Mouse (Mus musculus) limb, embryonic 12.5 days (tissue): ENCODE measurements around the gene Gabpb1. TPM values are rescaled to one million over a fixed set of nuclear protein-coding genes. Genes with fewer than 3 reads are reported as not detected.

Experiments
- ATAC-seq: fragments of 200-750 bp; cut with Nextera tagmentation; 2 replicates; pipeline ENCODE4 v1.8.0; 2017; ENCODE audit warnings: low read depth, moderate TSS enrichment; ENCODE audit not compliant: insufficient number of reproducible peaks, insufficient read depth, low FRiP score, low TSS enrichment
- H3K27ac ChIP-seq: fragments of 300-500 bp; sonication (generic); 2 replicates; pipeline ENCODE4 v1.5.1; 2016; ENCODE audit warnings: mild to moderate bottlenecking, moderate library complexity
- H3K27me3 ChIP-seq: fragments of 300-500 bp; sonication (generic); 2 replicates; pipeline ENCODE4 v1.6.1; 2016; ENCODE audit warnings: mild to moderate bottlenecking, moderate library complexity
- H3K36me3 ChIP-seq: fragments of 300-500 bp; sonication (generic); 2 replicates; pipeline ENCODE4 v1.6.1; 2016; ENCODE audit warnings: mild to moderate bottlenecking, moderate library complexity
- H3K4me1 ChIP-seq: fragments of 300-500 bp; sonication (generic); replicated peaks from 2 replicates; pipeline ENCODE4 v1.6.1; 2016
- H3K4me2 ChIP-seq: fragments of 300-500 bp; sonication (generic); 2 replicates; pipeline ENCODE4 v1.6.1; 2016; ENCODE audit warnings: mild to moderate bottlenecking, moderate library complexity
- H3K4me3 ChIP-seq: fragments of 300-500 bp; sonication (generic); replicated peaks from 2 replicates; pipeline ENCODE4 v1.5.1; 2016; ENCODE audit warnings: mild to moderate bottlenecking
- H3K9ac ChIP-seq: fragments of 300-500 bp; sonication (generic); replicated peaks from 2 replicates; pipeline ENCODE4 v1.6.1; 2016; ENCODE audit warnings: mild to moderate bottlenecking, moderate library complexity
- H3K9me3 ChIP-seq: fragments of 300-500 bp; sonication (generic); 2 replicates; pipeline ENCODE4 v1.6.1; 2016; ENCODE audit warnings: mild to moderate bottlenecking, moderate library complexity
- WGBS: fragments of 180-500 bp; shearing (Covaris S2); methylation state at CpG from one replicate; pipeline ENCODE4 v1.1.7; 2016; 5-methylcytosine and 5-hydroxymethylcytosine counted together
- polyA plus RNA-seq: library from polyadenylated mRNA; unstranded; fragments of >200 nt; fragmentation: Nextera tagmentation; extraction: Ambion mirVana; gene quantifications from 2 replicates; pipeline ENCODE4 v1.2.1, GENCODE M21; 2016

Gene Gabpb1
- polyA plus RNA-seq, 1 experiment from 2014 or later: 91.2 TPM

GRCm38 (mm10) chr2:126591304-126591703 lies 84.8 kb downstream of the Gabpb1 start:
- H3K27me3 ChIP-seq: no peaks in the 10 kb centered on the region
- no peak overlapping the region for H3K27ac ChIP-seq
- no peak overlapping the region for H3K9ac ChIP-seq
- H3K4me3 ChIP-seq: no peak overlapping the region
- no peaks in the 10 kb centered on the region for H3K36me3 ChIP-seq
- 91% methylated on average over 4 of the region's 4 CpGs for WGBS
- no peaks in the 10 kb centered on the region for H3K4me1 ChIP-seq
- no peak for ATAC-seq
- no peaks in the 10 kb centered on the region for H3K9me3 ChIP-seq
- no peak overlapping the region for H3K4me2 ChIP-seq

- no peaks in the 10 kb centered on the region for H3K9me3 ChIP-seq
- H3K9ac ChIP-seq: no peak overlapping the region
- no peak overlapping the region for H3K27ac ChIP-seq
- 81% methylated on average over 3 of the region's 3 CpGs for WGBS
- no peaks in the 10 kb centered on the region for H3K36me3 ChIP-seq
- no peak overlapping the region for H3K4me3 ChIP-seq
- no peak for ATAC-seq
- H3K27me3 ChIP-seq: no peaks in the 10 kb centered on the region
- H3K4me2 ChIP-seq: no peak overlapping the region
- H3K4me1 ChIP-seq: no peaks in the 10 kb centered on the region
These were observed 88.7 kb downstream of the Gabpb1 start for GRCm38 (mm10) chr2:126587468-126587867.

GRCm38 (mm10) chr2:126584621-126585369 lies 91.3 kb downstream of the Gabpb1 start:
- Histone ChIP-seq H3K4me1 (no peaks in the 10 kb centered on the region), H3K9me3 (no peaks in the 10 kb centered on the region), H3K27ac (no peak overlapping the region), H3K36me3 (no peaks in the 10 kb centered on the region), H3K9ac (no peak overlapping the region), H3K4me2 (no peak overlapping the region), H3K4me3 (no peak overlapping the region), H3K27me3 (no peaks in the 10 kb centered on the region)
- WGBS: 79% methylated on average over 8 of the region's 8 CpGs
- no peak for ATAC-seq

GRCm38 (mm10) chr2:126583960-126584359 lies 92.2 kb downstream of the Gabpb1 start:
- ATAC-seq: no peak
- H3K4me3 ChIP-seq: no peak overlapping the region
- no peak overlapping the region for H3K9ac ChIP-seq
- H3K36me3 ChIP-seq: no peaks in the 10 kb centered on the region
- no peak overlapping the region for H3K27ac ChIP-seq
- 56% methylated on average over 6 of the region's 6 CpGs for WGBS
- H3K27me3 ChIP-seq: no peaks in the 10 kb centered on the region
- no peaks in the 10 kb centered on the region for H3K9me3 ChIP-seq
- H3K4me1 ChIP-seq: no peaks in the 10 kb centered on the region
- H3K4me2 ChIP-seq: no peak overlapping the region

GRCm38 (mm10) chr2:126579282-126579681 lies 96.9 kb downstream of the Gabpb1 start:
- Histone ChIP-seq H3K4me3 (no peak overlapping the region), H3K36me3 (no peaks in the 10 kb centered on the region), H3K9me3 (no peaks in the 10 kb centered on the region), H3K4me1 (no peaks in the 10 kb centered on the region), H3K4me2 (no peak overlapping the region), H3K9ac (no peak overlapping the region), H3K27me3 (no peaks in the 10 kb centered on the region), H3K27ac (no peak overlapping the region)
- WGBS: 90% methylated on average over 1 of the region's 1 CpGs
- no peak for ATAC-seq

Other genes with a start within 250 kb of the Gabpb1 start
- gene Atp8b4, start 175.7 kb downstream of the Gabpb1 start, polyA plus RNA-seq: 0.13 and 0.26 TPM in 2 replicates
- 0.53 and 0.67 TPM in 2 replicates for gene Slc27a2, start 123.9 kb downstream of the Gabpb1 start, polyA plus RNA-seq
- 1.0 and 1.5 TPM in 2 replicates for gene Hdc, start 57.0 kb downstream of the Gabpb1 start, polyA plus RNA-seq
- gene Usp8, start 31.0 kb upstream of the Gabpb1 start, polyA plus RNA-seq: 39.1 and 44.8 TPM in 2 replicates
- 2.9 and 4.1 TPM in 2 replicates for gene Usp50, start 107.1 kb upstream of the Gabpb1 start, polyA plus RNA-seq
- gene Trpm7, start 199.9 kb upstream of the Gabpb1 start, polyA plus RNA-seq: 59.2 and 63.4 TPM in 2 replicates